Mouse (Mus musculus) T-cell, adult 66 days (primary cell): ENCODE data around the gene Arid3c. TPM values are rescaled to one million over a fixed set of nuclear protein-coding genes. Genes with fewer than 3 reads are reported as not detected.

Source experiments
- total RNA-seq, 2 experiments: library from RNA; stranded (reverse); gene quantifications; 3 replicates in 1 of 2; 4 replicates in 1 of 2; pipeline ENCODE4 v1.2.4; 2023

Arid3c gene
- total RNA-seq, result under 1 TPM in 1 of 2 experiments, not detected in 1; 0.44 TPM

DNA sequence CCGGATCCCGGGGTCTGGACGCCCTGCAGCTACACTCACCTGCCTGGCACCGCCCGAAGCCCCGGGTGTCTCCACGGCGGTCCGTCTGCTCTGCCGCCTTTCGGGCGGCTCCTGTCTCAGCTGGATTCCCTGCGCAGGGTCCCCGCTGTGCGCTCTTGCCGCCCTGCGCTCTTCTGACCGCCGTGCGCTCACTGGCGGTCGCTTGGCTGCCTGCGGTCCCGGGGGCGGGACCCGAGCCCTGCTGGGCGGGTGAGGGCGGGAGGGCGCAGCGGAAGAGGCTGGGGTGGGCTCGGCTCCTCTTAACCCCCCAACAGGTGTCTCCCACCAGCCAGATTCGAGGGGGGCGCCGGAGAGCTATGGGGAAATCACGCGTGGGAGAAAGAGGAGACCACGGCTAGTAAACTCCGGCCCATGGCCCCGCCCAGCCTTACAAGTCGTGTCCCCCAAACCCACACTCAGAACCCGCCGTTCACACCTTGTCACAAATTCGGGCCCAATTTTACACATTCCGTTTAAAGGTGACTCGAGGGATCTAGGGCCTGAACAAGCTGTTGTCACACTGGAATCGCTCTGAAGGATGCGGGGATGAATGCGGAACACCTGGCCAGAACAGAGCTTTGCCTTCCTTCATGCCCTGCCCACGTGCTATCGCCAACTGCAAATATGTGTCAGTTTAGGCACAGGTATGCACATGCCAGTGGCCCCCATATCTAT lies at the start of gene Arid3c:
Gene Arid3c, minus strand, starts transcription at position 91 of the 714 bp plus-strand sequence.

GRCm38 (mm10) chr4:41774002-41774401 lies 43.1 kb upstream of the Arid3c start, which contains the start of gene Ccl27a:
TSS of gene Ccl27a (minus strand) at chr4:41774247.

DNA sequence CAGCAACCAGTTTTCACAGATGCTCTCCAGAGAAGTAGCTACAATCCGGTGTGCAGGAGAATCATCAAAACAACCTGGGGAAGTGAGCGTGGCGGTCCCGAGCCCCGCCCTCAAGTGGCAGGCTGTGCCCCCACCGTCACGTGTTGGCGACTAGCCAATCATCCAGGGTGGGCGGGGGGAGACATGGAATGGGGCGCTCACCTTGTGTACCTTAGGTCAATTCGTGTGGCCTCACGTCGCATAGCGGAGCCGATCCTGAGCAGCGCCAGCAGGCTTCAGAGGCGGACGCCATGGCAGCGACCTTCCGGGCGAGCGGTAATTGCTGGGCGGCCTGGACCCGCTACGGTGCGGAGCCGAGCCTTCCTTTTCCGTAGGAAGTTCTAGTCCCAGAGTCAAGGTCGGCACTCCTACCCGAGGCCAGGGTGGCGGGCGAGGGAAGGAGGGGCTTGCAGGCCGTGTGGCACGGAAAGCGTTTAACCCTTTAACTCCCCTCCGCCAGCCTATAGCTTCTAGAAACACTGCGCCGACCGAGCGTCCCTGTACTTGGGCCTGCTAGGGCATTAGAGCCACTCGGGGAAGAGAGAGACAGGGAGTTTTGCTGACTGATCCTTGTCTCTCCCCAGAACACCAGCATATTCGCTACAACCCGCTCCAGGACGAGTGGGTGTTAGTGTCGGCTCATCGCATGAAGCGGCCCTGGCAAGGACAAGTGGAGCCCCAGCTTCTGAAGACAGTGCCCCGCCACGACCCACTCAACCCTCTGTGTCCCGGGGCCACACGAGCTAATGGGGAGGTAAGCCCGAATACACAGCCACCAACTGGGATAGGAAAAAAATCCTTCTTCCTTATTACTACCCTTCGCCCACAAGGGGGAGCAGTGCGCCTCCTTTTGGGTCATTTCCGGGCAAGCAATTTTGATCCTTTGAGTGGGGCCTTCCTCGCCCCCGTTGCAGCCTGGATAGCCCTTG lies 24.7 kb upstream of the Arid3c start, which contains the start of gene Sigmar1:
Gene Sigmar1, minus strand, starts transcription at position 820 of the 968 bp plus-strand sequence.

DNA sequence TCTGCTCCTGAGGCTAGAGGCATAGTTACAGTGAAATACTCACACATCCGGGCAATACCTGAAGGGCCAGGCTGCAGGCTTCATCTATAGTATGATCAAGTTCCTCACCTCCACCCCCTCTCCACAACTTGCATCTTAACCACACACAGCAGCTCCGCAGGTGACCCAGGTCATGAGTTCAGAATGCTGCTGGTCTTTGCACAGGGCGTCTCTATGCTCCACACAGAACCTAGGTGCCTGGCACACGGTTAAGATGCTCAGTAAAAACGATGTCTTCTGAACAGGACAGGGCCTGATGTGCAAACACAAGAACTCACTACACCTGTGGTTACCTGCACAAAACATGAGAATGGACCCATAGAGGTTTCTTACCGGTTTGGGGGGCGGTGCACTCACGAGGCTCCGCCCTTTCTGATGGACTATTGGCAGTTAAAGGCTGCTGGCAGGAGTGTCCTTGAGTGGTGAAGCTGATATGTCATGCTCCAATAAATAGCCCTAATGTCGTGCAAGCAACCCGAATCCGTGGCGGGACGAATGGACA lies 23.9 kb upstream of the Arid3c start, which contains the start of gene Galt:
Gene Galt, plus strand, starts transcription at position 432 of the 541 bp plus-strand sequence.

GRCm38 (mm10) chr4:41722918-41723351 lies 8.0 kb downstream of the Arid3c start, which contains the start of gene Dctn3:
TSS of gene Dctn3 (minus strand) at chr4:41723170.

DNA sequence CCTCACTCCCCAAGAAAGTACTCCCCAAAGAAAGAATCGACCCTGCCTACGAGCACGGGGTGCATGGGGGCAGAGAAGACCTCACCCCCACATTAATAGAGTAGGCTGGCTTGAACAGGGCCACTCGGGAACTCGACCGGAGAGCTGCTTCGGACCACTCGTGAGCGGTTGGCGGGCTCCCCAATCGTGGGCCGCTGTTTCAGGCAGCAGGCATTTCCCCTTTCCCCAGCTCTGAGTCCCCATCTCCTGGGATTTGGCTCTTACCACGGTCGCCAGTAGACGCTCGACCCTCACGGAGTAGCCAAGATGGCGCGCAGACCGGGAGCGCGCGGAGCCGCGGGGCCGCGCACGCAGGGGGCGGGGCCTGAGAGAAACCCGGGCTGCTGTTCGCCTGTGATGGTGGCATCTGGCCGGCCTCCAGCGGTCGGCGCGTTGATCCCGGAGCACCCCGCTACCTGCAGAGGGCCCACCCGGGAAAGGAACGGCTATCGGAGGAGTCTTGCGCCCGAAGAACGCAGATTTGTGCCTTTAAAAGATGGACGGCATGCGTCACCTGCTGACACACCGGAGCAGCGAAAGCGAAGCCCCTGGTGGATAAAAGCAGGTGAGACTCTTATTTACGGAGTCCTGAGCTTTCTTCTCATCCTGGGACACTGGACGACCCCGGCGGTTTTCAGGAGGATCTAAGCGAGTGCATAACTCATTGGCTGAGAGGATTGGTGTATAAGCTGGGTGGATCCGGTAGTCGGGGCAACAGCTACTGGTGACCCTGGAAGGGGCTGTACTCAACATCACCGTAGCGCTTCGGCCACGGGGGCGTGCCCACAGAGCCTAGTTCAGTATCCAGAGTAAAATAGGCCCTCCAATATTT lies 17.5 kb downstream of the Arid3c start, which contains the start of gene Rpp25l:
Gene Rpp25l, minus strand, starts transcription at position 338 of the 871 bp plus-strand sequence.

GRCm38 (mm10) chr4:41699783-41700182 lies 31.2 kb downstream of the Arid3c start, which contains the start of gene Il11ra1:
TSS of gene Il11ra1 (plus strand) at chr4:41699989.

DNA sequence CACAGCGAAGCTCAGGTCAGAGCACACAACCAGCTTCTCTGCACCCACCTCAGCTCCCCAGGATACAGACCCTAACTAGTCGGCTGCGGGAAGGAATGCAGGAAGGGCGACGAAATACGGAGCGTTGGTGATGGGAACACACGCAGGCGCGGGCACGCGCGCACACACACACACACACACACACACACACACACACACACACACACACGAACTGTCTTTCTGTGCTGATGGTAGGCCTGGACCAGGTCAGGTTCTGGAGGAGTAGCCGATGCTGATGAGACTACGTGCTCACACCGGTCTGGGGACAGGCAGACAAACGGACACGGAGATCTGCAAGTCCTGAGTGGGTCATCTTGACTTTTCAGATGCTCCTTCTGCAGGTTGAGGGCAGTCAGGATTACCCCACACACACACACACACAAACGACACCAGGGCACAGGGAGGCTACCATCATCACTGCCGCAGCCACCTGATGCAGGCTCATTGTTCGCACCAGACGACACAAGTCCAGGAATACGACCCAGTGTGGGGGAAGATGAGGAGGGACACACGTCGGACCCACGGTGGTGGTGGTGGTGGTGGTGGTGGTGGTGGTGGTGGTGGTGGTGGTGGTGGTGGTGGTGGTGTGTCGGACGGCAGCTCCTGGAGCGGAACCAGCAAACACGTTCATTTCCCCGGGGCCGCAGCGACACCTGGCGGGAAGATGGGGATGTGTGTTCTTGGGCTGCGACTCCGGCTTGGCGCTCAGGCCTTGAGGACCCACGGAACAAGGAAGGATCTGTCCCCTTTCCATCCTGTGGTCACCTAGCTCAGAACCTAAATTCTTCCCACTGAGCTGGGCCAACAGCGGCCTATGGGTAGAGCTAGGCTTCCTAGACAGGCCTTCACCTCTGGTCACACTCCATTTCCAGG lies 33.8 kb downstream of the Arid3c start, which contains the start of gene Cntfr:
Gene Cntfr, minus strand, starts transcription at position 160 of the 912 bp plus-strand sequence.

Other genes with a start within 250 kb of the Arid3c start
- gene AI464131, start 228.1 kb downstream of the Arid3c start, total RNA-seq, result not detected
- not detected for gene 1110017D15Rik, start 213.8 kb downstream of the Arid3c start, total RNA-seq
- gene Fam219a, start 161.6 kb downstream of the Arid3c start, total RNA-seq, result 10 to 100 TPM in 1 of 2 experiments, 1 to 10 TPM in 1; 9.9 to 14.5 TPM
- gene Dnaic1, start 161.4 kb downstream of the Arid3c start, total RNA-seq, result not detected
- gene Enho, start 90.8 kb downstream of the Arid3c start, total RNA-seq, result not detected
- not detected for gene Cntfr, start 34.1 kb downstream of the Arid3c start, total RNA-seq
- 10 to 100 TPM; 19.6 to 21.7 TPM for gene Il11ra1, start 31.2 kb downstream of the Arid3c start, total RNA-seq
- 10 to 100 TPM; 29.6 to 37.3 TPM for gene Rpp25l, start 17.6 kb downstream of the Arid3c start, total RNA-seq
- gene Dctn3, start 8.0 kb downstream of the Arid3c start, total RNA-seq, result 10 to 100 TPM; 52.7 to 58.8 TPM
- 10 to 100 TPM; 57.6 to 57.9 TPM for gene Galt, start 24.1 kb upstream of the Arid3c start, total RNA-seq
- gene Sigmar1, start 25.0 kb upstream of the Arid3c start, total RNA-seq, result 10 to 100 TPM; 23.2 to 24.9 TPM
- 10 to 100 TPM in 1 of 2 experiments, 1 to 10 TPM in 1; 9.0 to 12.4 TPM for gene Ccl27a, start 43.1 kb upstream of the Arid3c start, total RNA-seq
- gene Gm21541, start 172.5 kb upstream of the Arid3c start, total RNA-seq, result not detected
- gene Gm20878, start 210.4 kb upstream of the Arid3c start, total RNA-seq, result 1 to 10 TPM; 3.6 to 5.7 TPM
- gene Fam205a4, start 234.9 kb upstream of the Arid3c start, total RNA-seq, result not detected